Mouse (Mus musculus): ENCODE results near the gene Eps8.

DNA sequence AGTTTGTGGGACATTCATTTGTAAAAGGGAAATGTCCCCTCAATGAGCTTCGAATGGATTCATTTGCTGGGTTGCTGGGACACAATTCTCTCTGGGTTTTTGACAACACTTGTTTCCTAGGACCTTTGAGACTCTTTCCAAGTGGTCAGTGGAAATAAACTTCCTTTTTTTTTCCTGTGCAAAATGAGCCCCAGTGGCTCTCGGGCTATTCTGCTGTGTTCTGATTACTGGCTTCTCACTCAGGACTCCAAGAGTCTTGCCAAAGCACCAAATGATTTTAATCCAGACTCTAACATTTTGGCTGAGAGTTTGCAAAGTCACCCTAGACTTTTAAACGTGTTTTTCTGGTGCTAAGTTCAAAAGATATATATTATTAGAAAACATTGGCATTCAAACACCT, 10.3 kb upstream of the Eps8 start:
- TF ChIP-seq CTCF (IDR thresholded peaks at IDR 0.05; ENCODE audit: extremely low read depth, insufficient read depth, insufficient read length, insufficient replicate concordance) (no peak), POLR2A (IDR thresholded peaks at IDR 0.05; ENCODE audit: low read depth, low read length) (no peak)
